Mouse (Mus musculus): ENCODE data around the gene Rfx8.

DNA sequence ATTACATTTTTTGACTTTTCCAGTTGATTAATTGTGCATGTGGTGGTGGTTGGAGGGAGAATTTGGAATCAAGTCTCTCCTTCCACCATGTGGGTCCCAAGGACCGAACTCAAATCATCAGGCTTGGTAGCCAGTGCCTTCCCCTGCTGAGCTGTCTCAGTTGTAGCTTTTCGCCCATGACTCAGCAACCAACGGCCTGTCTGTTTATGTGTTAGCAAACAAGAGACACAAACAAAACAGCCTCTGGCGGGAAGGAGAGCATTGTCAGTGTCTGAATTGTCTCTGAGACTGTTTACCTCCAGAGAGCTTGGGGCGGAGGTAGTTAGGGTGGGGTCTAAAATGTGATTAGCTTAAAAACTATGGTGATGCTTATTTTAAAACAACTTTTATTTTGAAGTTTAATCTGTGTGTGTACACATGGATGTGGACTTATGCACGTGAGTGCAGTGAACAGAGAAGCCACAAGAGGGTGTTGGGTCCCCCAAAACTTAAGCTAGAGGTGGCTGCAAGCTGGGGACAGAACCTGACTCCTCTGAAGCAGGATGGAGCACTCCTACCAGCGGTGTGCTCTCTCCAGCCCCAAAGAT is 56.7 kb downstream of the Rfx8 start:
- no peak for TF ChIP-seq CTCF (IDR thresholded peaks at IDR 0.05; ENCODE audit: low read depth)
- no peak for TF ChIP-seq EP300 (IDR thresholded peaks at IDR 0.05; ENCODE audit: low read depth)
